Mouse (Mus musculus) natural killer cell, adult 2 months (primary cell): ENCODE data around the gene Rgs6.

ENCODE experiments used
- DNase-seq, 2 experiments: peaks; one replicate each; pipeline ENCODE4 v3.0.0; 2022; ENCODE audit warnings: low spot score in 2 of 2

Rgs6 gene

DNA sequence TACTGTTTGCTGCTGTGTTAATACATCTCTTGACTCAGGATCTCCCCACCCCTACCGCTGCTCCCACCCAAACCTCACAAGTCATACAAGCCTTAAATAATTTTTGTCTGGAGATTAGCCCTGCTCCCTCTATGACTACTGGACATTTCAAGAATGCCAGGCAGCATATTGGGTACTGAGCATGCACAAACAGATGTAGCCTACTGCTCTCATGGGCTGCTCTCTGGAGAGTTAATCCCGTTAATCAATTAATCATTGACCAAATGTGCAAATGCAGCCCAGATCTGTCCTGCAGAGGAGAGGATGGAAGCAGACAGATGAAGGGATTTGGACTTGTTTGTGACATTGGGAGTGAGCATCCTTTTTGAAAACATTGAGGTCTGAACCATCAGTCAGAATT is at the start of gene Rgs6:
TSS of gene Rgs6 (plus strand) at position 276 of the 400 bp plus-strand sequence.
- no peak for DNase-seq

DNA sequence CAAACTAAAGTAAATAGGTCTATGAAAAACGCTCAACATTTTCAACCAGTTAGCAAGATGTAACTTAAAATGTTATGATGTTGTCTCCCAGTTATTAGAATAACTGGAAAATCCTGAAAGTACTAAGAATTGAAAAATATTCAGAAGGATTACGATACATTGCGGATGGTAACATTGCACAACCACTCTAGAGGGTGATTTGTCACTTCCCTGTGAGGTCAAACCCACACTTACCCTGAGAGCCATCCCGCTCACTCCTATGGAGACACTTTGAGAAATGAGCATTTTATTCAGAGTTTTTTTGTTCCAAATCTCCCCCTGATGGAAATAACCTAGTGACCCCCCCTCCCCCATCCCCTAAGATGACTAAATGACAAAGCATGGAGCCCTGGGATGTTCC is 41.0 kb upstream of the Rgs6 start:
- no peak for DNase-seq

DNA sequence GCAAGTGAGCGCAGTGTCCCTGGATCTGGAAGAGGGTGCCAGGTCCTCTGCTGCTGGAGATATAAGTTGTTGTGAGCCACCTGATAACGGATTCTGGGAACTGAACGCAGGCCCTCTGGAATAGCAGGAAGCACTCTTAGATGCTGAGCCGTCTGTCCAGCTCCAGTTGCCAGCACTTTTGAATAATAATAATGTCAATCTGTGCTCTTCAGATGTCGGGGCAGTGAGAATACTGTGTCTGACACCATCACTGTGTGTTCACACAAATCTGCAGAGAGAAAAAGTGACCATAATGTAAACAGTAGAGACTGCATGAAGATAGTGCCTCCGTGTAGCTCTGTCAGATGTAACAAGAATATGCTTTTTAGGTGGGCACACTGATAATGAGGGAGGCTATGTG is 38.9 kb upstream of the Rgs6 start:
- no peak for DNase-seq

DNA sequence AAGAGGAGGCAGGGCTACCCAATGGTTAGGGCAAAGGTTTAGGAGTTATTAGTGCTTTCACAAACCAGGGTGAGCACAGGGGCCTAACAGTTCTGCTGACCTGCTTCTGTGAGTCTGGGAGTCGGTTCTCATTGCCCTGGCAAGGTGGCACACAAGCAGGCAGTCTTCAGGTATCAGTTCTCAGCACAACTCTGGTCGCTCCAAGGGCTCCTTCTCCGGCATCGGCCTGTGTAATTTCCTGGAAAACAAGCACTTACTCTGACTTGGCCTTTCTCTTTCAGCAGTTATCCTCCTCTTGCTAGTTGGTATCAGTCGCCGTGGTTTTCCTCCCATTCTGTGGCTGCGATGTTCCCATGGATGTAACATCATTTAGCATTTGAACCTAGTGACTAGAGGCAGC is 38.0 kb upstream of the Rgs6 start:
- DNase-seq = no peak

DNA sequence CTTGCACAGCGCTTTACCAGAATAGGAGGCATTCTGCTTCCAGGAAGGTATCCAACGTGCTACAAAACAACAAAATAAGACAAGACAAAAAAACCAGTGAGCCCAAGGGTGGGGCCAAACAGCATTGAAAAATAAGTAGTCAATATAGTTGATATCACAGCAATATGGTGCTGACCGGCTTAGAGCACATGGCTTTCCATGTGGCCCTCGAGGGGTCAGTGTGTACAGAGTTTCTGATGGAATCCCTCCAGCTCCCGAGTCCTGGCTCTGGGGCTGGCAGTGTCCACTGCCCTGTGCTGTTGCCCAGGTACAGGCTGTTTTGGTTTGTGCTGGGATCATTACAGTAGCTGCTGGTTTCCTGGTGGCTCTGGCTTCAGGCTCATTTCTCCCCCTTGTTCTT is 35.7 kb upstream of the Rgs6 start:
- no peak for DNase-seq

DNA sequence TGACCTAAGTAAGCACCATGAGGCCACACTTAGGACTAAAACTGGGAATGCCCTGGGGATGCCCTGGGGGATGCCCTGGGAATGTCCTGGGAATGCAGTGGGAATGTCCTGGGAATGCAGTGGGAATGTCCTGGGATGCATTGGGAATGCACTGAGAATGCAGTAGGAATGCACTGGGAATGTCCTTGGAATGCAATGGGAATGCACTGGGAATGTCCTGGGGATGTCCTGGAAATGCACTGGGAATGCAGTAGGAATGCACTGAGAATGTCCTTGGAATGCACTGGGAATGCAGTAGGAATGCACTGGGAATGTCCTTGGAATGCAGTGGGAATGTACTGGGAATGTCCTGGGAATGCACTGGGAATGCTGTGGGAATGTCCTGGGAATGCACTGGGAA is 25.2 kb upstream of the Rgs6 start:
- DNase-seq = no peak

DNA sequence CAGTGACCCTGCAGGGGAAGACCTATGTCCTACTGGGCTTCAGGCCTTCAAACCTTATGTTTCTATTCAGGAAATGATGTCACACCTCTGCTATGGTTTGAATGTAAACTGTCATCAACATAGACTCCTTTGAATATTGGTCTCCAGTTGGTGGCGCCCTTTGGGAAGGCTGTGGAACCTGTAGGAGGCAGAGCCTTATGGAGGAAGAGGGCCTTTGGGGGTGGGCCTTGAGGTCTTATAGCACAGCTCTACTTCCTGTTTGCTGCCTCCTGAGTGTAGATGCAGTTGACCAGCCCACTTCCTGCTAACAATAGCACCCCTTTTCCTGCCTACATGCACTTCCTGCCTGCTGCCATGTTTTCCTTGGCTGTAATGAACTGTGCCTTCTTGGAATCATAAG is 19.7 kb upstream of the Rgs6 start:
- no peak for DNase-seq

DNA sequence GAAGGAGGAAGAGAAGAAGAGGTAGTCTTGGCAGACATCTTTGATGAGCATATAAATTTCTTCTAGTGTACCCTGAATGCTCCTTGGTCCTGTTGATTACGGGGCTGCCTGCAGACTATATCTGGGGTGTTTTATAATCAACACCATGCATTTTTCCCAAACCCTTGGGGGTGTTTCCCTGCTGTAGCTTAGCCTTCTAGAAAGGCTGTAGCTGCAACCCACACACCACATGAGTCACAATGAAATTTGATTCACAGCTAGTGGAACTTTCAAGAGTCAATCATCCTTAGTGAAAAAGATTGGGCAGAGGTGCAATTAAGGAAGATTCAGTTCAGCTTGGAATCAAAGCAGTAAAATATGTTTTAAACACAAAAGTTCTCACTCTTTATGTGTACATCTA is 15.4 kb upstream of the Rgs6 start:
- no peak for DNase-seq

DNA sequence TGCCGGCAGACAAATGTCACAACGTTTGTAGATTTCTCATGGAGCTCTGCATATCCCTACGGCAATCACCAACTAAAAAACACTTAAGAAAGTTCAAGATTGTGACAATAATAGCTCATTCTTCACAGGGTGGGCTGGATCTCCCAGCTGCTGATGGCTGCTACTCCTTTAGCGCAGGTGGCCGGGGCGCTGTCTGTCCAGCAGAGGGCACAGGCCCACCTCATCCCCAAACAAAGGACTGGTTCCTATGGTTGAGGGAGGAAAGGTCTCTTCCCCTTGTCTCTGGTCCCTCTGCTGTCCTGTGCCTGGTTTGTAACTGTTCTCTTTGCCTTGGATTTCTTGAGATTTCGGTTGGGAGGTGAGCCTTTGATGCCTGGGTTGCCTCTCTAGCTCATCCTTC is 1.5 kb upstream of the Rgs6 start:
- DNase-seq = no peak

DNA sequence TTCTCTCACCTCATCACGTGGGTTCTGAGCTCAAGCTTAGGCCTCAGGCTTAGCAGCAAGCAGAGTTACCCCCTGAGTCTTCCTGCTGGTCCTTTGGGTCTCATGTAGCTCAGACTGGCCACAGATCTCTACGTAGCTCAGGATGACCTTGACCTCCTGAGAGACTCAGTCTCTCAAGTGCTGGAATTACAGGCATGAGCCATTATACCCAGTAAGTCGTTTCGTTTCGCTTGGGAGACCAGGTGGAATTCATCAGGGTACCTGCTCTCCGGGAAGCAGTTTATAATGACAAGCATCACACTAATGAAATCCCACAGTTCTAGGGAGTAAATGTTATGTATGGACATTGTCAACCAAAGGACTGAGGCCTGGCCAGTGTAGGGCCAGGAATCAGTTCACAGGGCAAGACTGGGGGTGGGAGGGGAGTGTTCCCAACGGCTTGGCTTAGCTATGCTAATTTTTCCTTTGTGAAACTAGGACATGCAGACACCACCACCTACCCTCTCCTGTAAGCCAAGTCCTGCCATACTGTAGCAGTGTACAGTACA is 670 bp upstream of the Rgs6 start:
- DNase-seq = no peak

DNA sequence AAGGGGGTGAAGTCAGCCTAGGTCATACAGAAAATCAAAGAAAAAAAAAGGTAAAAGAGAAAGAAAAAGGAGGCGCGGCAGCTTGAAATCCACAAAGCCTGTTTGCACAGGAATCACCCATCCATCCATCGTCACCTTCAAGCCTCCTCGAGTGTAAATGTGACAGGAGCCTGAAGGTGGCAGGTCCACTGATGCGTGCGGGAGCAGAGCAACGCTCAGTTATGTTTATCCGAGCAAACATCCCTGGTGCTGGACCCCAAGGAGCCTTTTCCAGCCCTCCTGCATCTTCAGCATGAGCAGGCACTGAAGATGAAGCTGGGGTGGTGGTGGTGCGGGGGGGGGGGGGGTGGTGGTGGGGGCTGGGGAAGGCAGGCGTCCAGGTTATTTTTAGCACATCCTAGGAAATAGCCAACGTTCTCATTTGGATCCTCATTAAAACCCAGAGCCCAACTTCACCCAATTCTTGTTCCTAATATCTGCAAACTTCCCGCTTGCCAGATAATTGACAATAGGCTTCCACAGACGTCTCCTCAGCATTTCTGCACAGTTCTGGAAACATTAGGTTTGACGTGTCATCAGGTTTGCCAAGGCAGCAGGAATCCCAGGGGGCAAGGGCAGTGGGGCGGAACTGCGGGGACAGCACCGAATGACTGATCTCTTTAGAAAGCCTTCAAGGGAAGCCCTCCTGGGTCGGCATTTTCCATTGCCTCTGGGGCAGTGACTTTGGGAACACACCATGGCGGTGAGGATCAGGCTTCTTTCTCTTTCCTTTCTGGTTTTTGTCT is 946 bp downstream of the Rgs6 start:
- no peak for DNase-seq

DNA sequence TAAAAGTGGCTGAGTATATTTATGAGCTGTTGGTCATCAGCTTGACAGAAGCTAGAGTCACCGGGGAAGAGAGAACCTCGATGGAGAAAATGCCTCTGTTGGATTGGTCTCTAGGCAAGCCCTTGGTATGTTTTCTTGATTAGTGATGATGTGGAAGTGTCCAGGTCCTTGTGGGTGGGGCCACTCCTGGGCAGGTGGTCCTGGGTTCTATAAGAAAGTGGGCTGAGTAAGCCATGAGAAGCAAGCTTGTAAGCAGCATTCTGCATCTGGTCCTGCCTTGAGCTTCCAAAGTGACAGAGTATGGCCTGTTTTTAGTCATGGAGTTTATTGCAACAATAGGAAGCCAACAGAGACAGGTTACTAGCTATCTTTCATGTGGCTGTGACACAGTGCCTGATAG is 10.9 kb downstream of the Rgs6 start:
- no peak for DNase-seq

DNA sequence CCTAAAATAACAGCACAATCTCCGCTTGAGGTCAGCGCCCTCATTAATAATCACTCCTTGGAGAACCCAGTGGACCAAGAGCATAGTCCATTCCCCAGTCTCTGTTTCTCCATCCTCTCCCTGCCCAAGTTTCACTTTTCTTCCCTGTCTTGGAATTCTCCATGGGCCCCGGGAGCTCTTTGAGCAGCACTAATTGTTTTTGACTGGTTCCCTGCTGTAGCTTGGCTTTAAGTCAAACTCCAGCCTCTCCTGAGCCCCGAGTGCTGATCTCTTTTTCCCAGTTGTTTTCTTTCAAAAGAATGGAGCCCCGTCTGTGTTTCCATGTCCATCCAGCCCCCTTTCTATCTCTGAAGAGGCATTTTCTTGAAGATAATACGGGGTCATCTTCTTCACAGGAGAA is 12.3 kb downstream of the Rgs6 start:
- DNase-seq = no peak

DNA sequence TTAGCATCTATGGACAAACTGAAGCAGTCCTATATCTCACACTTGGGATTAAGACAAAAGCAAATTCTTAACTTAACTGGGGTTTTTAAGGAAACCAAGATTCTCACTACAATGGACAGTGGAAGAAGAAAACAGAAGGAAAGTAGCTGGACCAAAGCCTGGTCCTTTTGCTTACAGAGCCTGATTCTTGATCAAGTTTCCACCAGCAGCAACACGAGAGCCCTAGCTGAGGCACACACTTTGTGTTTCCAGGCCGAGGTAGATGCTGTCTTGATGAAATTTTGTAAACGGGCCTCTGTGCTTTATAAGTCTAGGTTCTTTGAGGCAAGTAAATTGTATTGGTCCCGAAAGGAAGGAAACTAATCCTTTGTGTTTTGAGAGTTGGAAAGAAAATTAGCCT is 14.7 kb downstream of the Rgs6 start:
- DNase-seq = no peak

DNA sequence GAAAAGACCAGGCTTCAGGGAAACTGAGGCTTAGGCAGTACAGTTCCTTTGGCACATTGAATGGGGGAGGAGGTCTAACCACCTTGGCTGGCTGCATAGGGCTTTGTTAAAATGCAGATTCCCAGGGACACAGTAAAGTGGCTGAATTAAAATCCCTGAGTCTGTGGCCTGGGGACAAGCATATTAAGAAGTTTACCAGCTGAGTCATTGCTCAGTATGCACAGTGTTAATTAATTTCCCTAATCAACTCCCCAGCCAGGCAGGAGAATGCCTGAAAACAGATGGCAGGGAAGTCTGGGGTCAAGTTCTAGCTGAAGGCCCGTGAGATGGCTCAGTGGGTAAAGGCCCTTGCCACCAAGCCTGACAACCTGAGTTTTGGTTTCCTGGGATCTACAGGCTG is 15.2 kb downstream of the Rgs6 start:
- DNase-seq = no peak

DNA sequence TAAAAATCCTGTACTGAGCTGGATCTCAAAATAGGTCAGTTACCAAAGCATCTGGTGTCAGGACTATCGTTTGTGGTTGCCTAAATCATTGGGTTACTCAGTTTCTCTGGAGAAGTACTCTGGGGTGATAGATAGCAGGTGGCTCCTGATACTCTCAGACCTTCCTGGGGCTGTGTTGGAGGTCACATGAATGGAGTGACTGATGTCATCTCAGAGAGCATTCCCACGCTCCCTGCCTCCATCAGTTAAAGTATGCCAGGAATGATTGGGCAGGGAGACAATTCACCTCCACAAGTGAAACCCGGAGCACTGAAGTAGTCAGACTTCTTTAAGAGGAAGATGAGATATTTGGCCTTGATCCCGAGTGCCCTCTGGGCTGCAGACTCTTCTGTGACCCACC is 15.9 kb downstream of the Rgs6 start:
- no peak for DNase-seq

DNA sequence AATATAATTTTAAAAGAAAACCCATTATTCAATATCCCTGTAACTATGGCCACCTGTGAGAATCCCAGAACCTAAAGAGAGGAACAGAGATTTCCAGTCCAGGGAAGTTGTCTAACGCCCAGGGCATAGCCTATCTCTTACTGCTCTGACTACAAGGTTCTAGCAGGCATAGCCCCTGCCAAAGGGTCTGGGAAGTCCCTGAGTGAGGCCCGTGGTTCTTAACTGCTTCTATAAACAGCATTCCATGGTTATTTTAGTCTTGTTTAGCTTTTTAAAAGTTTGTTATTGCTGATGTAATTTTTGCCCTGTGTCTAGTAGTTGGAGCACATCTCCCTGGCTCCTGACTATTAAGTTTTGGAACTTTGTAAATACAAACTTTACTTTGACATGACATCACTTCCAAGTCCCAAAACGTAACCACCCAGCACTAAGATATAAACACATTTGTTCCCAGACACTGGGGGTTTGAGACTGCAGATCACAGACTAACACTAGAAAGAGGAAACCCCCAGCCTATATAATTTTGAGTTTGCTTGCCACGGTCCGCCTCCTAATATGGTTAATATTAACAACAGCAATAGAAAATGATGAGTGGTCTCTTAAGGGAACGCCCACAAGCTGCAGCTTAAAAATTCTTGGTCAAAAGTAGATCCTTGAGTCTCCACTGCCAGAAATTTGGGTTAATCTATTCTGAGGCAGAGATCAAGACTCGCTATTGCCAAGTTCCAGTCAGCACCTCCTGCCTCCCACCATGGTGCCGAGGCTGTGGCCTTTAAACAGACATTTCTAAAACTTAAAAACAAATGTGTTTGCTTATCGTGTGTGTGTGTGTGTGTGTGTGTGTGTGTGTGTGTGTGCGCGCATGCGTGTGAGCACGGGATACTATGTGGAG is 24.9 kb downstream of the Rgs6 start:
- DNase-seq = no peak

DNA sequence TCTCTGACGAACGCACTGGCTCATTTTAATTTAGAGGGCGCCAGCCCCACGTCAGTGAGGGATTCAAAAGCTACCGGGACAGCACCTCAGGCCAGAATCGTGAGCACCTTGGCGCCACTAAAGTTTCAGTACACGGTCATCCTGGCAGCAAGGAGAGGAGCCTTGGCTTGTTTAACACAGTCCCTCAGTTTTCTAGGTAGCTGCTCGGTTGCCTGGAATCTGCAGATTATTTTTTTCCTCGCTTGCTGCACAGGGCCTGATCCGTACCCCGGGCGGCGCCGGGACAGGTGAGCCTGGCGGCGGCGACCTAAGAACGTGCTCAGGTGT is 28.4 kb downstream of the Rgs6 start:
- no peak for DNase-seq

DNA sequence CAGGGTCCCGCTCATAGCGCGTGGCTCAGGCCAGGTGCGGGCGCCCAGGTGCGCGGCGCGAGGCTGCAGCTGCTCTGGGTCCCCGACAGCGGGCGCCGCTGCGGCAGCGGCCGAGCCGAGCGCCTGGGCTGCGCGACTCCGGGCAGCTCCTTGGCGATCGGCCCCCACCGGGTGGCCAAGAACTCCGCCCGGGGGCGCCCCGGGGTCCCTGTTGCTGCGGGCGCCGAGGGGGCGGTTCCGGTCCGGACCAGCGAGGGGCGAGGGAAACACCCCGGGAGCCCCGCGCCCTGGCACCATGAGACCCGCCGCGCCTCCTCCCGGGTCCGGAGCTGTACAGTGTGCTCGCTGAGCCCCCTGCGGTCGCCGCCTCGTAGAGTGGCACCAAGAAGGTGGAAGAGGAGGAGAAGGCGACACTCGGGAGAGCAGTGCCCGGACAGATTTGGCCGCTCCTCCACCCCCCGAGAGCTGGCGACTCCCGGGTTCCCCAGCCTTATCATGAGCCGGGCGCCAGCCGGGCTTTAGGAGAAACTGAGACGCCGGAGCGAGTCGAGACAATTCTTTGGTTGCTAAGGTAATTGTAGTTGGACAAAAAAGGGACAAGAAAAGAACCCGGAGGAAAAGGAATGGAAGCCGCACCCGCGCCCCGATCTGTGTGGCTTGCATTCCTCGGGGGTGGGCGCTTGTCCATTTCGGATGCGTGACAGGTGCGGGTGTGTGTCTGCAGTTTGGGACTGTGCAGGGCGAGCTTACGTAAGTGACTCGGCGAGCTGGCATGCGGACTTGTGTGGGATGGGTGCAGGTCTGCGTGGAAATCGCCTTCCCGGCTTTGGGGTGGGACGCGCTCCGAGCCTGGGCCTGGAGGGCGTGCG is 29.0 kb downstream of the Rgs6 start:
- DNase-seq = no peak

DNA sequence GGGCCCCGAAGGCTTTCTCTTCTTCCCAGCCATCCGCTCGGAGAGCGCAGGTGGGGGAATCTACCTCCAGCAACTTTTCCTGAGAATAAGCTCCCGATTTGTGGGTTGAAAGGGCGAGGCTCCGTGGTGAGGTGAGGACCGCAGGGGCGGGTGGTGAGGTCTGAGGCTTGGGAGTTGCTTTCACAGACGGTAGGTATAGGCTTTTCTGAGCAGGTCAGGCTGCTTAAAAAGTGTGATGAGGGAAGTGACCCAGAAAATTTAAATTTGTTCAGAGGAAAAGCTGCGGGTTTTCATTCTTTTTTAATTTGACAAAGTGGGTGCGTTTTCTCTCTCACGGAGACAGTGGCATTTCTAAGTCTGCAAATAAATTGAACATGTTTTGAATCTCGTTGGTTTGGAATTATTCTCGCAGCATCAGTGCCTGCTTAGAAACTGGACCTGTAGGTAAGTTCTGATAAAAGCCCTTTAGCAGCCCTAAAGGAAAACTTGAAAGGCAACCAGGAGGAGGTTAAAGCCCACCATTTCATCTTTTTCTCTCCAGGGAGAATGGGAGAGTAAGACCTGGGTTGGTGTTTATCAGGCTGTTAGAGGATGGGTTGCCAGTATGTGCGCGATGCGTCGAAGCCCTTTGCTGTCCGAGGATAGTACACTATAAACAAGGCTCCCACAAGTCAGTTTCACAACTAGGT is 29.7 kb downstream of the Rgs6 start:
- no peak for DNase-seq

DNA sequence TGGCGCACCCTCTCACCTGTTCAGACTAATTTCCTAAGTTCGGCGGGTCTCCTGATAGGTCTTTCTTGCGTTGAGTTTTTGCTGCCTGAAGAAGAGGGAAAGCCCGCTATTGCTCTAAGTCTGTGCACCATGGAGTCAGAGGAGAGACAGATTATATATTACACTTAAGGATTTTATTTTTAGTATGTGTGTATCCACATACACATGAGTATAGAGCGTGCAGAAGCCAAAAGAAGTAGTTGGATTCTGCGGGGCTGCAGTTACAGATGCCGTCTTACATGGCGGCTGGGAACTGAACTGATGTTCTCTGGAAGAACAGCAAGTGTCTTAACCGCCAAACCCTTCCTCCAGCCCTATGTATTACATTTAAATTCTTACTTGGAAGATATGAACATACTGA is 52.3 kb downstream of the Rgs6 start:
- DNase-seq = no peak

DNA sequence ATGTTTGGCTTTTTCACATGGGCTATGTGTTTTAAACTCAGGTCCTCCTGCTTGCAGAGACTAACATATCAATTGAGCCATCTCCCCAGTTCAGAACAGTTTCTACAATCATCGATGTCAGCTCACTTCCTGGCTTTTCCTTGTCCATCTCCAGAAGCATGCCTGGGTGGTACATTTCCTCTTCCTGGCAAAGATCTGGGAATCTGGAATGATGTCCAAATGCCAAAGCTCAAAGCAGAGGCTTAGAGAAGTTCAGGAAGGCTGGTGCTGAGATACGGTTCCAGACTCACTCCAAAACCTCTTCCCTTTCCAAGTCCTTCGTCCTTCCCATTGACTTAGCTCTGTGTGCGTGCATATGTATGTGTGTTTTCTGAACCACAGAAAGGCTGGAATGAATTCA is 59.8 kb downstream of the Rgs6 start:
- DNase-seq = no peak
